Mouse (Mus musculus) urinary bladder, postnatal 4 days (tissue): ENCODE results near the gene Psenen.
A peak's percentile ranks its signal among the peaks of the same experiment; 100 is the strongest.

Experiments used
- DNase-seq, 2 experiments: peaks; one replicate each; pipeline ENCODE4 v3.0.0; 2021 to 2022; ENCODE audit warnings: low spot score in 2 of 2

Psenen gene

GRCm38 (mm10) chr7:30553810-30554584, 9.4 kb downstream of the Psenen start:
- no peak for DNase-seq

GRCm38 (mm10) chr7:30553021-30553589, 10.3 kb downstream of the Psenen start:
- DNase-seq = peak in 1 of 2 experiments; percentile 44

- peak; percentile 94 to 96 for DNase-seq
These were observed 11.1 kb downstream of the Psenen start, which contains the start of the genes Hspb6 and Proser3 for GRCm38 (mm10) chr7:30552102-30553020. Gene Hspb6 (plus strand): TSS chr7:30552178. Gene Proser3 (minus strand): TSS chr7:30552299.

- DNase-seq = no peak
These were observed 11.9 kb downstream of the Psenen start for GRCm38 (mm10) chr7:30551445-30552101.

- DNase-seq = no peak
These were observed 12.8 kb downstream of the Psenen start for GRCm38 (mm10) chr7:30550603-30551002.

GRCm38 (mm10) chr7:30549880-30550279, 13.5 kb downstream of the Psenen start:
- no peak for DNase-seq

- no peak for DNase-seq
These were observed 19.1 kb downstream of the Psenen start for GRCm38 (mm10) chr7:30544327-30544726.

GRCm38 (mm10) chr7:30540572-30540971, 22.9 kb downstream of the Psenen start:
- no peak for DNase-seq

- DNase-seq = peak; percentile 94 to 95
These were observed 28.5 kb downstream of the Psenen start, which contains the start of gene Arhgap33 for GRCm38 (mm10) chr7:30534633-30535577. Gene Arhgap33 (minus strand): TSS chr7:30535060.

GRCm38 (mm10) chr7:30533941-30534632, 29.3 kb downstream of the Psenen start:
- DNase-seq = no peak

GRCm38 (mm10) chr7:30532931-30533330, 30.5 kb downstream of the Psenen start:
- DNase-seq = peak in 1 of 2 experiments; percentile 74

- no peak for DNase-seq
These were observed 32.1 kb downstream of the Psenen start for GRCm38 (mm10) chr7:30531291-30531815.

GRCm38 (mm10) chr7:30526981-30527380, 36.4 kb downstream of the Psenen start:
- no peak for DNase-seq

- DNase-seq = no peak
These were observed 37.0 kb downstream of the Psenen start for GRCm38 (mm10) chr7:30526399-30526798.

GRCm38 (mm10) chr7:30525954-30526353, 37.5 kb downstream of the Psenen start:
- DNase-seq = no peak

- DNase-seq = no peak
These were observed 38.9 kb downstream of the Psenen start for GRCm38 (mm10) chr7:30524487-30524886.

GRCm38 (mm10) chr7:30522871-30523270, 40.6 kb downstream of the Psenen start:
- no peak for DNase-seq

- DNase-seq = no peak
These were observed 42.6 kb downstream of the Psenen start for GRCm38 (mm10) chr7:30520856-30521255.

GRCm38 (mm10) chr7:30520396-30520795, 43.0 kb downstream of the Psenen start:
- no peak for DNase-seq
